Mouse (Mus musculus): ENCODE measurements around the gene Kirrel3.

The Kirrel3 gene

GRCm38 (mm10) chr9:34603750-34604149 lies 118.1 kb downstream of the Kirrel3 start:
- no peak for DNase-seq (ENCODE audit: low read depth)

DNA sequence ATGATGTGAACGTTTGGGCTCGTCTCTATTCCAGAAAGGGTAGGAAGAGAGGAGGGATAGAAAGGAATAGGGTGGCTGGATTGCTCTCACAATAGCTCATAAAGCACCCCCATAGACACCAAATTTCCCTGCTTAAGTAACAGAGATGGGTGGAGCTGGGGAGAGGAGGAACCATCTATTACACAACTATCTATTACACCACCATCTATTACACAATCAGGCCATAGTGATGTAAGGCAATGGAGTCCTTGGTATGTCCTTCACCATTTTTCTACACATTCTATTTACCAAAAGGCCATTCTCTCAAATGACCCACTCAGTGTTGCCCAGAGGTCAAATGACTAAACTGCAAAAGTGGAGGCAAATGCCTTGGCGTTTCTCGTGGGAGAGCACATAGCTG lies 119.2 kb downstream of the Kirrel3 start:
- peak; percentile 7 for DNase-seq (ENCODE audit: low read depth)

GRCm38 (mm10) chr9:34605486-34605885 lies 119.8 kb downstream of the Kirrel3 start:
- DNase-seq (ENCODE audit: low read depth) = no peak

- no peak for DNase-seq (ENCODE audit: low read depth)
Measured at GRCm38 (mm10) chr9:34607976-34608375, 122.3 kb downstream of the Kirrel3 start.

GRCm38 (mm10) chr9:34612886-34613769 lies 127.4 kb downstream of the Kirrel3 start:
- no peak for DNase-seq (ENCODE audit: low read depth)

DNA sequence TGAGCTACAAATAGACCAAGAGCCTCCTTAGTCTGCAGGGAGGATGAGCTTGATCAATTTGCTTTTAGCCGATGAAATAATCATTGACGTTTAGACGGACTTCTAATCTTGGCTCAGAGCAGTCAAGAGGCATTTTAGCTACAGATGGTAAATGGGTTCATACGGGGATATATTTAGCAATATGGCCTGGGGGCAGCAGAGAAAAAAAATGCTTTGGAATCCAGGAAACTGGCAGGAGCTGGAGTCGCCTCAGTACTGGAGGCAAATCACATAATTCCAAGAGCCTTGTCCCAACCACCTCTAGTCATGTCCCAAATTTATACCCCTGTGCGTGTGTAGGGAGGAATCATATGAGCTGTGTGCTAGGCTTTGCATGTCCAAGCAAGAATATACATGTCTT lies 132.4 kb downstream of the Kirrel3 start:
- no peak for DNase-seq (ENCODE audit: low read depth)

DNA sequence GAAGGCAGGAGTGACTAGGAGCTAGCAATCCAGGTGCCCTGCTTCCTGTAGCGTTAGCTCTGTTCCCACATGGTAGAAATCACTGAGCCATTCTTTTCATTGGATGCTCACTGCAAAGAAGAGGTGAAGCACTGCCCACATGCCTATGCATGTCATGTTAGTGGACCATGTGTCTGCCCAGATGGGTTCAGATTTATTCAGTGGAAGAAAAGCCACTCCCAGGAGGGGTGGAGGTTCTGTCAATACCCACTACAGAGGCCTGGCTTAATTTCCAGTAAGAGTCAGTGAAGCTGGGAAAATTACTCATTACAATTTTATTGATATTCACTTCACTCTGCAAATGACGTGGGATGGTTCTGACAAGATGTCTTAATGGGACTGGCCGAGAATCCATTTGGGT lies 134.2 kb downstream of the Kirrel3 start:
- DNase-seq (ENCODE audit: low read depth) = no peak

DNA sequence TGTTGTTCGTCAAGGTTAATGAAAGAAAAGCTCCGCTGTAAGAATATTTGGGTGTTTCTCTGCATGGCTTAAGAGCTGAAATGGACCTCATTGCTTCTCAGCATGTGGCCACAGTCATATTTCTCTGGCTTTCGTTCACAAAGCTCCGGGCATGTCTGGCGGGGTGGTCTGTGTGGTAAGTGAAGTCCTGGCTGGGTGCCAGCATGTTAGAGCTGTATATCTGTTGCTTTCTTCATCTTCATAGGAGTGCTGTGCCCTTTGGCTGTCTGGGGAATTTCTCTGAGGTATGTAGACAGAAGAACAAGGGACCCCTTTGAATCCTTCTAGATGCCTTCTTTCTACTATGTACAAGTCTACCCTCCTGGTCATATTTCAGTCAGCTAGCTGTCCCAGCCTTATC lies 137.8 kb downstream of the Kirrel3 start:
- no peak for DNase-seq (ENCODE audit: low read depth)

GRCm38 (mm10) chr9:34624021-34624420 lies 138.3 kb downstream of the Kirrel3 start:
- DNase-seq (ENCODE audit: low read depth) = no peak

GRCm38 (mm10) chr9:34628841-34629240 lies 143.1 kb downstream of the Kirrel3 start:
- no peak for DNase-seq (ENCODE audit: low read depth)

- DNase-seq (ENCODE audit: low read depth) = no peak
Measured at GRCm38 (mm10) chr9:34635696-34636095, 150.0 kb downstream of the Kirrel3 start.

DNA sequence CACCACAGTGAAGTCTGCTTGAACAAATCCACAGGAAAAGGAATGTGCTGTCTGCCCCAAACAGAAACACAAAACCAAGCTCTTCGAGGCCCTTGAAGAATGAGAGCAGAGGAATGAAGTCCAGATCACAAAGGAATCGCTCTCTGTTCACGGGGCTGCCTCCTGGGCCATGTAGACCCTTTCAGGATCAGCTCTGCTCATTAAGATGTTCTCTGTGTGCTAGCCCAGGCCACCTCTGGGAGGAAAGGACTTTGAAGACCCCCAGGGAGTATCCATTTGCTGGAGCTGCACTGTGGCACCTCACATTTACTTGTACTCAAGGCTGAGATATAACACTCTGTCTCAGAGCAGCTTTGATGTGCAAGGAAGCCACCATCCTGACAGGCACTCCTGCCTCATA lies 158.2 kb downstream of the Kirrel3 start:
- DNase-seq (ENCODE audit: low read depth) = no peak

DNA sequence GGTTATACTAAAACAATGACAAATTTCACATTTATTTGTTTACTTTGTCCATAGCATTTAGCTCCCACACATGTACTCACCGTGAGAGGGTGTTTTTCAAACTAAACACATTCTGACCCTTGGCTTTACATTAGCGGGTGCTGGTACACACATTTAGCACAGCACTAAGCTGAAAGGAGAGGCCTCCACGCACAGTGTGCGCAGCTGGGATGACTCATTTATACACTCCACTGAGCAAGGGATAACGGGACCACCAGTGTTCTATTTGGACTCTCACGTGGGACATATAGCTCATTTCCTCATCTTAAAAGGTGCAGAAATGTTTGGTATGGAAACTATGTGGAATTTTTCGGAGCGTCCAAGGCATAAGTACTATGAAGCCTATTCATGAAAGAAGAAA lies 158.7 kb downstream of the Kirrel3 start:
- no peak for DNase-seq (ENCODE audit: low read depth)

DNA sequence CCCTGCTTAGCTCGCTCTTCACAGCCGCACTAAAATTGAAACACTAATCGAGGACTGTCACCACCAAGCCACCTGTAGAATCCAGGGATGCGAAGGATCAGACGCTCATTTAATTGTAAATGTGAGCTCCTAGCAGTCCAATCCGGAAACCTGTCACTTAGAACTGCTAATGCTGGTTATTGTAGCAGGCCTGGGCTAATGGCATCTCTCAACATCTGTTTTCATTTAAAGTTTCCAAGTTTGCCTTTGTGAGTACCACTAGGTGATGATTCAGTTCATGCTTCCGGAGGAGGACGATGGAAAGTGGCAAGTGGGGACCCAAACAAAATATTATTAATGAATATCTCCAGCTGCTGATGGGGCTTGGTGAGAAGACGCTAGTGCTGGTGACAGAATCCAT lies 161.1 kb downstream of the Kirrel3 start:
- DNase-seq (ENCODE audit: low read depth) = peak; percentile 14

DNA sequence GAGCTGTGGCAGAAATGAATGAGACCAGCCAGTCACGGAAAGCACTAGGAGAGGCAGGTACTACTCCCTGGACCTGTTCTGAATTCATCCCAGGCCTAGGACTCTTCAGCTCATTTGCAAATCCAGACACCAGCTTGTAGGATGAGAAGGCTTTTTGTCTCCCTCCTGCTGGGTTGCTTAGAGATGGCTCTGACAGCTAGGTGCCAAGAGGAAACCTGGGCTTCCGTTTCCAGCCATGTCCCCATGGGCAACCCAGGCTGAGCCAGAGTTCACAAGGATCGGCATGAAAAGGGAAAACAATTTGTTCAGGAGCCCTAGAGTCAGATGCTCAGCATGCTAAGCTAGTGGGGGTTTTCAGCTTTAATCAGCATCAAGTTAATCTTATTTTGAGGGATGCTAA lies 166.6 kb downstream of the Kirrel3 start:
- no peak for DNase-seq (ENCODE audit: low read depth)

DNA sequence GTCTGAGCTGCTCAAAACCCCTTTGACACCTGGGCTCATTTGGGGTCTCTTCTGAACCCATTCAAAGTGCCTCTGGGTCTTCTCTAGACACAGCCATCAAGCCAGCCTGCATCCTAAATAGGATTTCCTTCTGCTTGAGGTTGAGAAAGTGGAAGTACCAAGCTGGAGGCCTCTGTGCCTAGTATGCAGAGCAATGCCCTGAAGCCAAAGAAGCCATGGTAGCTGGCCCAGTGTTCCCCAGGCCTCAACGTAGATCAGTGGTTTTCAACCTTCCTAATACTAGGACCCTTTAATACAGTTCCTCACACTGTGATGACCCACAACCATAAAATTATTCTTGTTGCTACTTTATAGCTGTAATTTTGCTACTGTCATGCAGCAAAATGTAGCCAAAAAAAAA lies 167.4 kb downstream of the Kirrel3 start:
- no peak for DNase-seq (ENCODE audit: low read depth)

DNA sequence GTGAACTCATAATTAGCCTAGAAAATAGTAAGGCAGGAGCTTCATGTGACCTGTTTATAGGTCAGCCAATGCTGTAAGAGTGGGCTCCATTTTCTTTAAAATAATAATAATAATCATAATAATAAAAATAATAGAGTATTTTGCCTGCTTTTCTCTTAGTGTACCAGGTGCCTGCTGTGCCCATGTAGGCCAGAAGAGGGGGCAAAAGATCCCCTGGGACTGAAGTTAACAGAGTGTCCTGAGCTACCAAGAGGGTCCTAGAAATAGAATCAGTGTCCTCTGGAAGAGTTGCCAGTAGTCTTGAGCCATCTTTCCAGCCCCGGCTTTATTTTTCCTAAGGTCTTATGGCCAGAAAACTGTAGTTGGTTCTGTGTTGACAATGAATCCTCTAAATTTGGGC lies 174.9 kb downstream of the Kirrel3 start:
- DNase-seq (ENCODE audit: low read depth) = no peak

GRCm38 (mm10) chr9:34663412-34663811 lies 177.7 kb downstream of the Kirrel3 start:
- no peak for DNase-seq (ENCODE audit: low read depth)

GRCm38 (mm10) chr9:34665361-34666129 lies 179.9 kb downstream of the Kirrel3 start:
- DNase-seq (ENCODE audit: low read depth) = no peak

DNA sequence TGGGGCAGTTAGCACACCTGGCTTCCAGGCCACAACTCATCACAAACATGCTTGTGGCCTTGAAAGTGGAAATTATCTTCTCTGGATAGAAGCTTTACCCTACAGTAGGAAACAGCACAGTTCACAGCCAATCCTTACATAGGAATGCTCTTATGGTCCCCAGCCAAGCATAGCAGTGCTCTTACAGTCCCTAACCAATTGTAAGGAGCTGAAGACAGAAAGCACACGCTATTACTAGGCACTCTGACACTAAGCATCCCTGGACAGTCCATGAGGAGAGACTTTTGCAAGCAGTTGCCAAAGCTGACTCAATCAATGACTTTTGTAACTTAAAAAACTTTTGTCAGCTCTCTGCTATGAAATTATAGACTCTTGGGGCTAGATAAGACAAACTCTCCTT lies 181.5 kb downstream of the Kirrel3 start:
- DNase-seq (ENCODE audit: low read depth) = no peak

- DNase-seq (ENCODE audit: low read depth) = no peak
Measured at GRCm38 (mm10) chr9:34670906-34671305, 185.2 kb downstream of the Kirrel3 start.

DNA sequence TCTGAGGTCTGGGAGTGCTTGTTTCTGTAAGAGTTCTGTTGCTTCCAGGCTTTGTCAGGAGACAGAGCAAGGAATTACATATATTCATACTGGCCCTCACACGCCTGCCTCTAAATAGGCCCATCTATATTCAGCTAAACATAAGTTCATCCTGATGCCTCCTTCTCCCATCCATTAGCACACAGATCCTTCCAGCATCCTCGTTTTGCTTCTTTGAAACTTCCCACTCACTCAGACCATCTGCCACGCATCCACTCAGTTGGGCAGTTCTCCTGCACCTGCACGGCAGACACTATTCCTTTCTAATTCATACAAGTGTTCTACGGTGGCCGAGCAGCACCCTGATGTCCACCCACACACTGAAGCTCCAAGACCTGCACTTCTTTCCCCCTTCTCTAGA lies 201.1 kb downstream of the Kirrel3 start:
- DNase-seq (ENCODE audit: low read depth) = no peak

- DNase-seq (ENCODE audit: low read depth) = no peak
Measured at GRCm38 (mm10) chr9:34688358-34688757, 202.7 kb downstream of the Kirrel3 start.

All from fibroblast of lung, adult 2 months (primary cell).